Mouse (Mus musculus) megakaryocyte, embryonic 14.5 days (primary cell): ENCODE data around the gene Prr23a1. TPM values are rescaled to one million over a fixed set of nuclear protein-coding genes. Genes with fewer than 3 reads are reported as not detected.
"Not testable (repeated sequence)": the region's sequence is repeated elsewhere in the genome, so short reads cannot be mapped to it uniquely, and the experiment has no call there.

ENCODE experiments used
- H3K27me3 ChIP-seq: replicated peaks from 2 replicates; pipeline ENCODE3; 2012; ENCODE audit warnings: inconsistent platforms
- H3K36me3 ChIP-seq: replicated peaks from 2 replicates; pipeline ENCODE3; 2012; ENCODE audit warnings: low read length, inconsistent platforms, mixed read lengths
- H3K4me1 ChIP-seq: 2 replicates; pipeline ENCODE4 v1.6.1; 2012; ENCODE audit warnings: inconsistent platforms
- H3K4me3 ChIP-seq: replicated peaks from 2 replicates; pipeline ENCODE3; 2012; ENCODE audit warnings: moderate library complexity, mild to moderate bottlenecking, inconsistent platforms
- H3K9me3 ChIP-seq: 2 replicates; pipeline ENCODE4 v1.6.1; 2012; ENCODE audit warnings: inconsistent platforms
- FLI1 ChIP-seq: IDR thresholded peaks from 2 replicates; pipeline ENCODE4 v1.6.1; 2012; ENCODE audit warnings: low read length, inconsistent platforms, mixed read lengths
- GATA1 ChIP-seq: IDR thresholded peaks from 3 replicates; pipeline ENCODE4 v1.6.1; 2012; ENCODE audit warnings: mixed read lengths, low read length, inconsistent platforms, borderline replicate concordance
- polyA plus RNA-seq: library from polyadenylated mRNA; stranded (reverse); fragments of >175 nt; gene quantifications from 2 replicates; pipeline ENCODE4 v1.2.3, GENCODE M21; 2012; ENCODE audit warnings: low replicate concordance; ENCODE audit not compliant: insufficient read depth

Gene Prr23a1
- not detected in 2 replicates for polyA plus RNA-seq

GRCm38 (mm10) chr9:98842117-98842516, at the start of gene Prr23a1:
Gene Prr23a1 (plus strand): TSS chr9:98842503.
- TF ChIP-seq GATA1 (no peak), FLI1 (no peak)
- Histone ChIP-seq H3K9me3 (peaks cover 13% of the 10 kb centered on the region), H3K4me3 (no peak within 1 kb of the TSS), H3K4me1 (no peaks in the 10 kb centered on the region), H3K27me3 (peaks cover 4% of the 10 kb centered on the region), H3K36me3 (no peaks in the 10 kb centered on the region)

- H3K4me3 ChIP-seq = no peak overlapping the region
- no peaks in the 10 kb centered on the region for H3K36me3 ChIP-seq
- TF ChIP-seq FLI1 (no peak), GATA1 (no peak)
- H3K4me1 ChIP-seq = no peaks in the 10 kb centered on the region
- no peaks in the 10 kb centered on the region for H3K9me3 ChIP-seq
- peaks cover 5% of the 10 kb centered on the region for H3K27me3 ChIP-seq
These were observed 43.3 kb upstream of the Prr23a1 start for GRCm38 (mm10) chr9:98799021-98799420.

- H3K4me3 ChIP-seq = no peak overlapping the region
- H3K4me1 ChIP-seq = no peaks in the 10 kb centered on the region
- no peaks in the 10 kb centered on the region for H3K36me3 ChIP-seq
- peaks cover 10% of the 10 kb centered on the region for H3K27me3 ChIP-seq
- H3K9me3 ChIP-seq = no peaks in the 10 kb centered on the region
- no peak for TF ChIP-seq FLI1
- no peak for TF ChIP-seq GATA1
These were observed 38.3 kb upstream of the Prr23a1 start for GRCm38 (mm10) chr9:98803971-98804370.

- Histone ChIP-seq H3K36me3 (no peaks in the 10 kb centered on the region), H3K4me3 (no peak overlapping the region), H3K9me3 (no peaks in the 10 kb centered on the region), H3K27me3 (peaks cover 13% of the 10 kb centered on the region), H3K4me1 (no peaks in the 10 kb centered on the region)
- TF ChIP-seq GATA1 (no peak), FLI1 (no peak)
These were observed 36.8 kb upstream of the Prr23a1 start for GRCm38 (mm10) chr9:98805511-98805910.

- Histone ChIP-seq H3K9me3 (no peaks in the 10 kb centered on the region), H3K27me3 (peaks cover 13% of the 10 kb centered on the region), H3K4me1 (no peaks in the 10 kb centered on the region), H3K4me3 (no peak overlapping the region), H3K36me3 (no peaks in the 10 kb centered on the region)
- TF ChIP-seq GATA1 (no peak), FLI1 (no peak)
These were observed 36.4 kb upstream of the Prr23a1 start for GRCm38 (mm10) chr9:98805934-98806333.

GRCm38 (mm10) chr9:98807631-98808030, 34.7 kb upstream of the Prr23a1 start:
- H3K4me1 ChIP-seq = no peaks in the 10 kb centered on the region
- H3K36me3 ChIP-seq = no peaks in the 10 kb centered on the region
- H3K27me3 ChIP-seq = peaks cover 12% of the 10 kb centered on the region
- TF ChIP-seq FLI1 = no peak
- TF ChIP-seq GATA1 = no peak
- no peak overlapping the region for H3K4me3 ChIP-seq
- no peaks in the 10 kb centered on the region for H3K9me3 ChIP-seq

- not testable (repeated sequence) for H3K36me3 ChIP-seq, H3K4me1 ChIP-seq, H3K9me3 ChIP-seq, H3K4me3 ChIP-seq
- H3K27me3 ChIP-seq = peaks cover 12% of the 10 kb centered on the region
These were observed 32.8 kb upstream of the Prr23a1 start for GRCm38 (mm10) chr9:98809526-98809925.

- Histone ChIP-seq H3K36me3 (no peaks in the 10 kb centered on the region), H3K9me3 (no peaks in the 10 kb centered on the region), H3K4me1 (no peaks in the 10 kb centered on the region), H3K27me3 (peaks cover 16% of the 10 kb centered on the region), H3K4me3 (no peak overlapping the region)
- no peak for TF ChIP-seq FLI1
- TF ChIP-seq GATA1 = no peak
These were observed 26.2 kb upstream of the Prr23a1 start for GRCm38 (mm10) chr9:98816066-98816465.

GRCm38 (mm10) chr9:98817592-98817991, 24.7 kb upstream of the Prr23a1 start:
- Histone ChIP-seq H3K27me3 (peaks cover 14% of the 10 kb centered on the region), H3K9me3 (no peaks in the 10 kb centered on the region), H3K36me3 (no peaks in the 10 kb centered on the region), H3K4me1 (no peaks in the 10 kb centered on the region), H3K4me3 (no peak overlapping the region)
- TF ChIP-seq FLI1 = no peak

GRCm38 (mm10) chr9:98818971-98819370, 23.3 kb upstream of the Prr23a1 start:
- H3K4me1 ChIP-seq = no peaks in the 10 kb centered on the region
- no peak for TF ChIP-seq GATA1
- peaks cover 16% of the 10 kb centered on the region for H3K27me3 ChIP-seq
- H3K4me3 ChIP-seq = no peak overlapping the region
- no peaks in the 10 kb centered on the region for H3K9me3 ChIP-seq
- no peaks in the 10 kb centered on the region for H3K36me3 ChIP-seq

GRCm38 (mm10) chr9:98819481-98819880, 22.8 kb upstream of the Prr23a1 start:
- no peak overlapping the region for H3K4me3 ChIP-seq
- TF ChIP-seq FLI1 (no peak), GATA1 (no peak)

GRCm38 (mm10) chr9:98820461-98820860, 21.8 kb upstream of the Prr23a1 start:
- no peak overlapping the region for H3K4me3 ChIP-seq
- H3K4me1 ChIP-seq = no peaks in the 10 kb centered on the region
- TF ChIP-seq GATA1 (no peak), FLI1 (no peak)
- no peaks in the 10 kb centered on the region for H3K9me3 ChIP-seq
- peaks cover 16% of the 10 kb centered on the region for H3K27me3 ChIP-seq
- no peaks in the 10 kb centered on the region for H3K36me3 ChIP-seq

More at GRCm38 (mm10) chr9:98819481-98819880, 22.8 kb upstream of the Prr23a1 start:
- H3K36me3 ChIP-seq = no peaks in the 10 kb centered on the region
- H3K9me3 ChIP-seq = no peaks in the 10 kb centered on the region
- H3K27me3 ChIP-seq = peaks cover 16% of the 10 kb centered on the region
- H3K4me1 ChIP-seq = no peaks in the 10 kb centered on the region
